Mouse (Mus musculus) limb, embryonic 11.5 days (tissue): ENCODE results near the gene Il12rb2. TPM values are rescaled to one million over a fixed set of nuclear protein-coding genes. Genes with fewer than 3 reads are reported as not detected.

Source experiments
- ATAC-seq: fragments of 200-750 bp; cut with Nextera tagmentation; 2 replicates; pipeline ENCODE4 v1.8.0; 2017; ENCODE audit warnings: low read depth; ENCODE audit not compliant: insufficient number of reproducible peaks, low FRiP score, low TSS enrichment
- DNase-seq: peaks from one replicate; pipeline ENCODE4 v3.0.0-alpha.2; 2015; ENCODE audit warnings: low spot score
- H3K27ac ChIP-seq: fragments of 300-500 bp; sonication (generic); replicated peaks from 2 replicates; pipeline ENCODE4 v1.5.1; 2014; ENCODE audit warnings: low read depth, mild to moderate bottlenecking, low read length
- H3K27me3 ChIP-seq: fragments of 300-500 bp; sonication (generic); 2 replicates; pipeline ENCODE4 v1.6.1; 2014; ENCODE audit warnings: mild to moderate bottlenecking, low read length, mixed read lengths; ENCODE audit not compliant: control insufficient read depth, insufficient read depth
- H3K36me3 ChIP-seq: fragments of 300-500 bp; sonication (generic); 2 replicates; pipeline ENCODE4 v1.6.1; 2014; ENCODE audit warnings: mild to moderate bottlenecking, low read length, moderate library complexity, mixed read lengths; ENCODE audit not compliant: control insufficient read depth, insufficient read depth
- H3K4me1 ChIP-seq: fragments of 300-500 bp; sonication (generic); 2 replicates; pipeline ENCODE4 v1.6.1; 2014; ENCODE audit warnings: low read length, mixed read lengths; ENCODE audit not compliant: control insufficient read depth, insufficient read depth
- H3K4me2 ChIP-seq: fragments of 300-500 bp; sonication (generic); 2 replicates; pipeline ENCODE4 v1.6.1; 2014; ENCODE audit warnings: low read depth, mild to moderate bottlenecking, moderate library complexity; ENCODE audit not compliant: severe bottlenecking
- H3K4me3 ChIP-seq: fragments of 300-500 bp; sonication (generic); 2 replicates; pipeline ENCODE4 v1.5.1; 2014; ENCODE audit warnings: low read depth, low read length
- H3K9ac ChIP-seq: fragments of 300-500 bp; sonication (generic); 2 replicates; pipeline ENCODE4 v1.6.1; 2014; ENCODE audit warnings: mild to moderate bottlenecking, low read length
- H3K9me3 ChIP-seq: fragments of 300-500 bp; sonication (generic); 2 replicates; pipeline ENCODE4 v1.6.1; 2016; ENCODE audit warnings: low read length; ENCODE audit not compliant: control insufficient read depth
- WGBS: fragments of 180-500 bp; shearing (Covaris S2); extraction: QIAGEN DNeasy Blood & Tissue Kit; methylation state at CpG from one replicate; pipeline ENCODE4 v1.1.7; 2014; 5-methylcytosine and 5-hydroxymethylcytosine counted together
- polyA plus RNA-seq: library from polyadenylated mRNA; unstranded; fragments of >200 nt; fragmentation: Nextera tagmentation; extraction: Ambion mirVana; gene quantifications from 2 replicates; pipeline ENCODE4 v1.2.1, GENCODE M21; 2014

Il12rb2 gene
- polyA plus RNA-seq, 1 experiment from 2014 or later = not detected

DNA sequence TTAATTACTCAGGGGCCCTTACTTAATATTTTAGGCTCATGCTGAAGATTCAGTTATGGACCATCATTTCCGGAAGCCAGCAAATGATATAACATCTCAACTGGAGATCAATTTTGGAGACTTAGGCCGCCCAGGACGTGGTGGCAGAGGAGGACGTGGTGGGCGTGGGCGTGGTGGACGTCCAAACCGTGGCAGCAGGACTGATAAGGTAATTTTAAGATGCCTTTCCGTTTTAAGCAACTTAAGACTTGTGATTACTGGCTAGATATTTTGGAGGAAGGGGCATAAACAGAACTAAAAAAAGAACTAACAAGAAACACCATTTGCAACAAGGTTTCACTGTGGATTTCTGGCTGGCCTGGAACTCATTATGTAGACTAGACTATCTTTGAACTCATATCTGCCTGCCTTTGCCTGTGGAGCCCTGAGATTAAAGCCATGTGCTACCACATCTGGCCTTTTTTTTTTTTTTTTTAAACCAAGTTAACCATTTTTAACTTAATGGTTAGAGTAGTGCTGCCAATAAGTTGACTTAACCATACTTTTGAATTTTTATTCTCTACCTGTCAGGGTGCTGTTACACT, 94.3 kb downstream of the Il12rb2 start:
- Histone ChIP-seq H3K4me2 (no peak overlapping the region), H3K36me3 (peaks cover 3% of the 10 kb centered on the region; the same call in 1 of the 2 replicates), H3K4me1 (no peaks in the 10 kb centered on the region), H3K27me3 (no peaks in the 10 kb centered on the region), H3K4me3 (no peak overlapping the region), H3K27ac (no peak overlapping the region), H3K9me3 (no peaks in the 10 kb centered on the region), H3K9ac (no peak overlapping the region)
- DNase-seq (no peak), ATAC-seq (no peak)
- WGBS = 71% methylated on average over 9 of the region's 9 CpGs

DNA sequence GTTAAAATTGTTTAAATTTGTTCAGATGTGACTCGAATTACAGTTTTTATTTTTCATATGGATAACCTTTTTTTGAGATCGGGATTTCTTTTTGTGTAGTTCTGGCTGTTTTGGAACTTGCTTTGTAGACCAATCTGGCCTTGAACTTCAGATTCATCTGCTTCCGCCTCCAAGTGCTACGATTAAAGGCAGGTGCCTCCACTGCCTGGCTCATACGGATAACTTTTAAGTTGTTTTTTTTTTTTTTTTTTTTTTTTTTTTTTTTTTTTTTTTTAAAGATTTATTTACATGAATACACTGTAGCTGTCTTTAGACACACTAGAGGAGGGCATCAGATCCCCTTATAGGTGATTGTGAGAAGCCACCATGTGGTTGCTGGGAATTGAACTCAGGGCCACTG, 98.0 kb downstream of the Il12rb2 start:
- WGBS = 86% methylated on average over 5 of the region's 5 CpGs
- Histone ChIP-seq H3K27ac (no peak overlapping the region), H3K4me3 (no peak overlapping the region), H3K9ac (no peak overlapping the region), H3K27me3 (no peaks in the 10 kb centered on the region), H3K4me1 (no peaks in the 10 kb centered on the region), H3K4me2 (no peak overlapping the region), H3K9me3 (no peaks in the 10 kb centered on the region), H3K36me3 (peaks cover 4% of the 10 kb centered on the region; the same call in 1 of the 2 replicates)
- ATAC-seq (no peak), DNase-seq (no peak)

DNA sequence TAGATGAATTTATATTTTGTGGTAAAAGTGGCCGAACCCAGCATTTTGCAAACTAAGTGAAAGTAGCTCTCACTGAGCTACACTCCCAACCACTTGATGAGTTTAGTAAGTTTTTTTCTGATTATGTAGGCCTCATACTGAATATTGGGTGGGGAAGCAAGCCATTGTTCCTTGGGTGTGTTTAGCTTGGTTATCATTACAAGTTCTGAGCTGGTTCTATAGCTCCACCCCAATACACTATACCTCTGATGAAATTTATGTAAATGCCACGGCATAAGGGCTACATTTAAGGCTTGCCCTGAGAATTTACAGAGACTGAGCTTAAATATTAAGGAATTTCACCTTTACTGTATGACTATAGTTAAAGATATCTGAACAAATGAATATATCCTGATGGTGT, 106.5 kb downstream of the Il12rb2 start:
- 59% methylated on average over 2 of the region's 2 CpGs for WGBS
- Histone ChIP-seq H3K4me2 (peak overlapping the region; percentile 72), H3K4me1 (no peaks in the 10 kb centered on the region), H3K4me3 (peak overlapping the region; percentile 24), H3K9me3 (no peaks in the 10 kb centered on the region), H3K9ac (no peak overlapping the region), H3K27me3 (no peaks in the 10 kb centered on the region), H3K36me3 (peaks cover 3% of the 10 kb centered on the region; the same call in 1 of the 2 replicates), H3K27ac (no peak overlapping the region)
- DNase-seq = no peak
- ATAC-seq = no peak

DNA sequence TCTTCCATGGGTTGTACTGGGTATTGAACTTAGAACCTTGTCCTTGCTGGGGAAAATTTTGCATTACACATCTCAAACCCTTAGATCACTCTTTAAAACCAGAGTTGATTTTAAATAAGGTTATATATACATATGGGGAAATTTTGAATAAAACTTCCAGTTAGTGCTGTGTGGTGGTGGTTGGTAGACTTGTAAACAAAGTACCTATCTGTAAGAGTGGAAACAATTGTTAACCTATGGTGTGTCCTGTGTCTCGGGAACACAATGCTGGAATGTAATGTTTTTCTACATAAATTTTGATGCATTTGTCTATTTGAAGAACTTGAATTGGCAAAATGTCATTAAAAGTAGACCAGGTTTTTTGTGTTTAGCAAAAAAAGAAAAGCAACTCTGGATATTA, 107.0 kb downstream of the Il12rb2 start:
- WGBS = 19% methylated on average over 1 of the region's 1 CpGs
- Histone ChIP-seq H3K4me2 (peak overlapping the region; percentile 72), H3K27me3 (no peaks in the 10 kb centered on the region), H3K9ac (no peak overlapping the region), H3K36me3 (peaks cover 3% of the 10 kb centered on the region; the same call in 1 of the 2 replicates), H3K9me3 (no peaks in the 10 kb centered on the region), H3K27ac (no peak overlapping the region), H3K4me3 (peak overlapping the region; percentile 24), H3K4me1 (no peaks in the 10 kb centered on the region)
- ATAC-seq = no peak
- no peak for DNase-seq

DNA sequence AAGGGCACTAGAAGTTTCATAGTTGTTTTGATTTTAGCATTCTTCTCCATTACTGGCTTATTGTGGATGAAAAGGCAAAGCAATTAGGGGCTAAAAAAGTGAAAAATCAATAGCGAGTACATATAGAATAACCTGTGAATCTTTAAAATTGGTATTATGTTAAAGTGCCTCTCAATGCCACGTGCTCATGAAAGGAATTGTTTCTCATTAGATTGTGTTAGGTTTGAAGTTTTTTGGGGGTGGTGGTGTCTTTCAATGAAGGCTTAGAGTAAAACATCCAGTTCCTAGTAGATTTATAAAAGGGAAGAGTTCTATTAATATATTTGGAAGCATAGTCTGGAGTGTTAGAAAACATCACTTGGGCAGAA, 107.8 kb downstream of the Il12rb2 start:
- peak overlapping the region; percentile 94 for H3K4me3 ChIP-seq
- WGBS = 1% methylated on average over 2 of the region's 2 CpGs
- H3K27ac ChIP-seq = no peak overlapping the region
- DNase-seq = no peak
- H3K4me2 ChIP-seq = peak overlapping the region; percentile 72
- ATAC-seq = no peak
- H3K9me3 ChIP-seq = no peaks in the 10 kb centered on the region
- no peaks in the 10 kb centered on the region for H3K27me3 ChIP-seq
- no peaks in the 10 kb centered on the region for H3K4me1 ChIP-seq
- H3K36me3 ChIP-seq = peaks cover 3% of the 10 kb centered on the region; the same call in 1 of the 2 replicates
- H3K9ac ChIP-seq = peak overlapping the region; percentile 97

DNA sequence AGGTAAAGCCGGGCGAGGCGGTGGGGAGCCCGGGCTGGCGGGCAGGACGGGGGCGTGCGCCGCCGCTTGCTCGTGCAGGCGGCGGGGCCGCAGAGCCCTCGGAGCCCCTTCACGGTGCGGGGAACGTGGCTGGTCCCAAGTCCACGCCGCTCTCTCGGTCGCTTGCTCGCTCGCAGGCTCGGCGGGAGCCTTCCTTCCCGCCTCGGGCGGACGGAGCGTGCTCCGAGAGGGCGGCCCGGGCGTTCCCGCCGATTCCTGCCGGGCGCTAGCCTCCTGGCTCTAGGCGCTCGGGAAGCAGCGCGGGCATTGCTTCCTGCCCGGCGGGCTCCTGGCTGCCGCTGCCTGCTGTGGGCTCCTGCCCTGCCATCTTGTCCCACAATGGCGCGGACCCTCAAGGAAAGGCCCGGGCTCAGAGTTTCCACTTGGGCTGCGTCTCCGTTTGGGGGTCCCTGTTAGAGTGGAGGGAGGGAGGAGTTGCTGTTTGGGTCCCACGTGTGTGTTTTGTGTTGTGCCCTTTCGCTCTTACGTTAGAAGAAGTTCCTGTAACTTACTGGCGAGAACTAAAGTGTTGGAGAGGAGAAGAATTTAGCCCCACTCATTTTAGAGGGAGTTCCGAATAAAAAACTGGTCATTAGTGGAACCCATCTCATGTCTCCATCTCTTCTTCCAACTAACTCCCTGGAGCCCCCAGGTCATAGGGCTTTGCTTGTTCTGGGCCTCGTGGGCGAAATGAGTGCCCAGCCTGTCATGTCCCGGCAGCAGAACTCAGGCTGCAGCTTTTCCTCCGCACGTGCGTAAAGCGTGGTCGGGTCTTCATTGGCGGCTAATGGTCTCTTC, 108.4 kb downstream of the Il12rb2 start:
- ATAC-seq (no peak), DNase-seq (peak; percentile 63)
- Histone ChIP-seq H3K4me2 (peak overlapping the region; percentile 72), H3K4me3 (peak overlapping the region; percentile 94), H3K9me3 (no peaks in the 10 kb centered on the region), H3K9ac (peak overlapping the region; percentile 97), H3K36me3 (no peaks in the 10 kb centered on the region; the same call in 1 of the 2 replicates), H3K27ac (peak overlapping the region; percentile 72), H3K4me1 (no peaks in the 10 kb centered on the region), H3K27me3 (no peaks in the 10 kb centered on the region)
- WGBS = 0% methylated on average over 62 of the region's 65 CpGs

DNA sequence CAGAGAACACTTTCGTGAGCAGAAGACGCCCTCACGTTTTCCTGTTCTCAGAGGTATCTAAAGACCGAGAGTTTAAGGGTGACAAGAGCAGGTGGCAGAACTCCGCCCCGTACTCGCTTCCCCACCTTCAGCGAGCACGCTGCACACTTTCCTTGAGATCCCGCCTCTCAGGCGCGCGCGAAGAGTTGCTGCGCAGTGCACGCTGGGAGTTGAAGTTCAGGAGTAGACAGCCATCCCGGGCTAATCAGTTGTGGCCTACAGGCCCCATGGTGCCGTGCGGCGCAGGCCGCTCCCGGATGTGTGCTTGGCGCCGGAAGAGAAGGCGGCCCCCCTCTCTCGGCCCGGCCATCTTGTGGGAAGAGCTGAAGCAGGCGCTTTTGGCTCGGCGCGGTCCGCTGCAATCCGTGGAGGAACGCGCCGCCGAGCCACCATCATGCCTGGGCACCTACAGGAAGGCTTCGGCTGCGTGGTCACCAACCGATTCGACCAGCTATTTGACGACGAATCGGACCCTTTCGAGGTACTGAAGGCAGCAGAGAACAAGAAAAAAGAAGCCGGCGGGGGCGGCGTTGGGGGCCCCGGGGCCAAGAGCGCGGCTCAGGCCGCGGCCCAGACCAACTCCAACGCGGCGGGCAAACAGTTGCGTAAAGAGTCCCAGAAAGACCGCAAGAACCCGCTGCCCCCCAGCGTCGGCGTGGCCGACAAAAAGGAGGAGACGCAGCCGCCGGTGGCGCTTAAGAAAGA, 109.2 kb downstream of the Il12rb2 start:
- Histone ChIP-seq H3K9me3 (no peaks in the 10 kb centered on the region), H3K4me3 (peak overlapping the region; percentile 94), H3K27me3 (no peaks in the 10 kb centered on the region), H3K4me1 (no peaks in the 10 kb centered on the region), H3K9ac (peak overlapping the region; percentile 97), H3K4me2 (peak overlapping the region; percentile 72), H3K27ac (peak overlapping the region; percentile 72), H3K36me3 (no peaks in the 10 kb centered on the region)
- peak; percentile 99 for ATAC-seq
- under 1% methylated on average over 68 of the region's 68 CpGs for WGBS
- peak; percentile 96 for DNase-seq

DNA sequence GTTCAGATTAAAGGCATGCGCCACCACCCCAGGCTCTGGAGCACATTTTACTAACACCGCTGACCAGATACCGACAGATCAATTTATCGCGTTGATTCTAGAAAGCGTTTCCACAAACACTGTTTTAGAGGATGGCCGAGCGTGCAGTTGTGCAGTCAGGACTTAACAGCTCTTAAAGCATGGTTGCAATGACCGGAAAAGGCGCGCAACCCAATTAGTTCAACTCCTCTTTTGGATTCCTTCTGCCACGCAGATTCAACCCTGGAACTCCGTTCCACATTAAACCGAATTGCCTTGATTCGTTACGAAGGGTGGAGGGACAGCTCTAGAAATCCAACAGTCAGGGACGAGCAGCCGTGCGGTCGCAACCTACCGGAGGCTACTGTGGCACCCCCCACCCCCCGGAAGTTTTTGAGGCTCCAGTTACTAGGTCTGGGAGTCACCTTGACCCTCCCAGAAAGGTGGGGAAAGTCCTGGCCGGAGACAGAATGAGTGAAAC, 109.8 kb downstream of the Il12rb2 start:
- H3K27ac ChIP-seq = no peak overlapping the region

More for the DNA sequence above, 109.8 kb downstream of the Il12rb2 start:
- Histone ChIP-seq H3K27me3 (no peaks in the 10 kb centered on the region), H3K4me3 (peak overlapping the region; percentile 94), H3K4me1 (no peaks in the 10 kb centered on the region), H3K9ac (peak overlapping the region; percentile 97), H3K4me2 (peak overlapping the region; percentile 65), H3K36me3 (no peaks in the 10 kb centered on the region), H3K9me3 (no peaks in the 10 kb centered on the region)
- WGBS = under 1% methylated on average over 23 of the region's 23 CpGs
- ATAC-seq (peak; percentile 76), DNase-seq (no peak)
